Mouse (Mus musculus) forelimb bud, embryonic 11.5 days (tissue): ENCODE results near the gene Nup93.

Experiments
- DNase-seq: peaks from one replicate; pipeline ENCODE4 v3.0.0-alpha.2; 2012; ENCODE audit warnings: low read depth, low spot score

Gene Nup93

DNA sequence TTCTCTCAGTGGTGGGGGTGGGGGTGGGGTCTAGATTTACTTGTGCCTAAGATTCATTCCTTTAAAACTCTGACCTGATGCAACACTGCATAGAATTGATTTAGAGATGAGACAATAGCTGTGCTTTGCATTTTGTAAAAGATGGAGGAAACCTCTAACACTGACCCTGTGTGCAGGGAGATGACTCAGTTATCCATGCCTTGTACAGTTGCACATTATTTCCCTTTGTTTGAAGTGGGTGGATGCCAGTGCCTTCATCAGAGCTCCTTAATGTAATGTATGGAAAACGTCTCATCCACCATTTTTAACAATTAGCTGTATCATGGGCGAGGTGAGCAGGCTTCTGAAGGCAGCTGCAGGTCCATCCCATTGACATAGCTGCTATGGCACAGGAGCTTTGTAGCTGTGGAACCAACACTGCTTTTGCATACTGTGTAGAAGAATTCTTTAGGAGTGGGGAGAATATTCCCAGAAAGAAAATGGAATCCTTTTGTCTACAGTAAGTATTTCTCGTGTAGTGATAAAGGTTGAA lies 54.1 kb downstream of the Nup93 start:
- DNase-seq = no peak

DNA sequence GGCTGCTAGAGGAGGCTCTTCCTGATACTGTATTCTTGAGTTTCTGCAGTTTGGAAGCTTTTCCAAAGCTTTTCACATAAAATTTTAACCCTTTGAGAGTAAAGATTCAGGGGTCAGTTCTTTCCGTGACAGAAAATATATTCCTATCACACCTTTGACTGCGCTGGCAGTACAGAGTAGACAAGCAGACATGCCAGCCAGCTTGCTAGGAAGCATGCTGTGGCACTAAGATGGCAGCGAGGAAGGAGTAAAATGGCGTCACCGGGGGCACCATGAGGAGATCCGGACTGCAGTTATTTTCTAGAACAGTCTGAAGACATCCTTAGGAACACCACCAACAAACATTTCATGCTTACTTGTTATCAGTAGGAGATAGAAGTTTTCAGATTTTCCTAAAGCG lies 55.9 kb downstream of the Nup93 start:
- DNase-seq = no peak

DNA sequence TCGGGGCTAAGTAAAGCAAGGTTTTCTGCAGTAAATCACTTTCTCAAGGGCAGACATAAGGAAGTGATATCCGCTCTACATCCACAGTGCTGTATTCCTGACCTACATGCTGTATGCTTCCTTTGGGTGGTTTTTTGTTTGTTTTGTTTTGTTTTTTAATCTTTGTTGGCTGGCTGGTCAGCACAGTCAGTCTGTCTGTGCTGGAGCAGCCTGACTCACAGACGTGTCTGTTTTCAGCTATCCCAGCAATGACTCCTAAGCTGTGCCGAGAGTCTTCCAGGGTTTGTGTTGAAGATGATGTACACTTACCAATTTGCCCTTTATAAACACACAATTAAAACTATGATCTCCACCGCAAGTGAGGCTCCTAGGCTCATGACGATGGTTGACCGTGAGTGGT lies 56.7 kb downstream of the Nup93 start:
- DNase-seq = no peak

DNA sequence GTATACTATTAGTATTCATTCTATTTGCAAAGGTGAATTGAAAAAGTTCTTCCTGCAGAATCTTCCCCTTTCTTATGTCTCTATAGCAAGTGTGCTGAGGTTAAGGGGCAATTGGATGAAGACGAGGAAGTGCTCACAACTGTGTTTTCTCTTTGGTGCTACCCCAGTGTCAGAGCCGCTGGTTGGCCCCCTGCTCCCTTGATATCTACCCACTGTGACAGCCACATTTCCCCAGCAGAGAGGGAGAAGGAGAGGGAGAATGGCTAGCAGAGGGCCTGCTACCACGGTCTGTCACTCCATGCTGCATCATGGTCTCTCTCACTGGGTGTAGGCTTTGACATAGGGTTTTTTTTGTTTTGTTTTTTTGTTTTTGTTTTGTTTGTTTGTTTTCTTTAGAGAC lies 58.2 kb downstream of the Nup93 start:
- no peak for DNase-seq

DNA sequence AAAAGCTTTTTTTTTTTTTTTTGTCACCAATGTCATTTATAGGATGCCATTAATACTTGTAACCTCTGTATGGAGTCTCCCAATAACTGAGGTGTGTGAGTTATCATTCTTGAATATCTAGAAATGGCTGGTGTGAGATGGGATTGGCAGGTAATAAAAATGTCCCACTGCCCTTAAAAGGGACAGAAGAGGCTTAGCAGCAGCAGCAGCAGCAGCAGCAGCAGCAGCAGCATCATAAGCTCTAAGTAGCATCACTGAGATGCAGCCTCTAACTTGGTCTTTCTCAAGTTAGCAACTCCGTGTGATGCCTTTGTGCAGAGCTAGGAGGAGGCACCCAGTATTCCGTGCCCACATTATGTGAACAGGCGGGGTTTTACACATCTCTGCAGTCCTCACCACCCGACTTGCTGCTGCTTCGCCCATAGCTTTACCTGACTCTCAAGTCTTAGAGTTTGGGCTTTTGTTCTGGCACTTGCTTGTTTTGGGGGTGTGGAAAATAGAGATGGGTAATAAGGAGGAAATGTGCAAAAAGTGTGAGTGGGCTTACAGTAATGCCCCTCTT lies 59.0 kb downstream of the Nup93 start:
- no peak for DNase-seq

DNA sequence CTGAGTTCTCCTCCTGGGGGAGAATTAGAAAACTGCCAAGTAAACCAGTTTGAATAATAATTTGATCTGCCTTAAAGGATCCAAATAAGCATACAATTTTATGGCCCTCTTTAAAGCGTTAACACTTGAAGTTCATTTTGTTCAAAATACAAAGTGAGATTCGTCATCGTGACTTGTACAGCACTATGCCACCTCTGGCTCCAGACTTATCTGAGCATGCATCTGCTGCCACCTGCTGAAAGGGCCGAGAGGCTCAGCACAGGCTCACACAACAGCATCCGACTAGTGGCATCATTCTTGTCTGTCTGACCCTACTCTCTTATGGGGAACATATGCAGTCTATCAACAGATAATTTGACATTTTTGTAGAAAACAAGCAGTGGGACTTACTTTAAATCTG lies 59.7 kb downstream of the Nup93 start:
- DNase-seq = no peak

- no peak for DNase-seq
Measured at GRCm38 (mm10) chr8:94278295-94278694, 63.9 kb downstream of the Nup93 start.

DNA sequence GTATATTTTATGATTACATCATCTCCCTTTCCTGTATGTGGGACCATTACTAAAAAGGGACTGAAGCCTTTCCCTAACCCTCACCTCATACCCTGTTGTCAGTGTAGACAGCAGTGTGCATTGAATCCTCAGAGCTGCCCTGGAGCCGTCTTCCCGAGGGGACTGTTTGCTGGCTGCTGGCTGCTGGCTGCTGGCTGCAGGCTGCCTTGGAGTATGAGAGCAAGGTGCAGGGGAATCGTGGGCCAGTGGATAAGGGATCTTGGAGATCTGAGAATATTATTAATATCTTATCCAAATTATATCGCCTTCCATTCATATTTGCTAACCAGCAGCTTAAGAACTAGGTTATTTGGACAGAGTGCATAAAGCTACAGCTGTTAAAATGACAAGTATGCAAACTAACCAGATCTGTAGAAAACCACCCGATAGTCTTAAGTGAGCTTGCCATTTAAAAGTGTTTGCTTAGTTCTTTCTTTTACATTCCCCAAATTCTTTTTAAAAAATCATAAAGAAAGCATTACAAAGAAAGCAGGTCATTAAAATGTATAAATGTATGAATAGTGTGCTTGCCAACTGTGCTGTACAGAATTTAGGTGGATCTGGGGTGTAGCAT lies 65.7 kb downstream of the Nup93 start:
- DNase-seq = no peak

DNA sequence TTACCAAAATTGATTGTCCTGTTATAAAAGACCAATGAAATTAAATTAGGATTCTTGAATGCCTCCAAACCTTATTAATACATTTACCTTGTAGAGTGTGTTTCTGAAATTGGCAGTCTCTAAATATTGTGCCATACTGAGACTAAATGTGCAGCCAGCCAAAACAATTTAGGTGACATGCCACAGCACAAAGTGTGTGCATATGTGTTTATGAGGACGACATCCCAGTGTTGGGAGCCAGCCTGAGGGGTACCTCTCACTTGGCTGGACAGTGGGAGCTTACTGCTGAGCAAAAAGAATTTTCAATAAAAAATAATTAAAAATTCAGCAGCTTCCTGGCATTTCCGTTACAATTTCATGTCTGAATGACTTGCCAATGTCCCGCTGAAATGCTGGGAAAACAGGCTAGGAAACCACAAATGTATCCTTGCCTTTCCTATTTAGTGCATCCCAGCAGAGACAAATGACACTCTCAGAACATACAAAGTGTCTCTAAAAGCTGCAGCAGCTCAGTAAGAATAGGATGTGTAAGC lies 68.2 kb downstream of the Nup93 start:
- DNase-seq = no peak

DNA sequence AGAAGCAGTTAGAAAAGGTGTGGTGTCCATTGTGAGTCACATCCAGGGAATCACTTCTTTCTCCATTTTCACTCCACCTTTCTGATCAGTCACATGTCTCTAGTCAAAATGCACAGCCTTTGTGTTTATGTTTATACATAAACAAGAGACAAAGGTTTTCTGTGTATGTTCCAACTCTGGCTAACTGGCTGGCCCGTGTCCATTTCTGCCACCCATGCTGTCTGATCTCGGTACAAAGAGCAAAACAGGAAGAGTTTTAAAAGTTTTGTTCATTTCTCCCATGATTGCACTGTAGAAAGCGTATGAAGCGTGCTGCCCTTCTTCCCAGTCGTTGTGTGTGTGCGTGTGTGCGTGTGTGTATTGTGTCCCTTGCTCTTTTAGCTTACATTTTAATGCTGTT lies 69.8 kb downstream of the Nup93 start:
- DNase-seq = no peak

- no peak for DNase-seq
Measured at GRCm38 (mm10) chr8:94290606-94291005, 76.2 kb downstream of the Nup93 start.

GRCm38 (mm10) chr8:94292072-94292471 lies 77.7 kb downstream of the Nup93 start:
- DNase-seq = no peak

DNA sequence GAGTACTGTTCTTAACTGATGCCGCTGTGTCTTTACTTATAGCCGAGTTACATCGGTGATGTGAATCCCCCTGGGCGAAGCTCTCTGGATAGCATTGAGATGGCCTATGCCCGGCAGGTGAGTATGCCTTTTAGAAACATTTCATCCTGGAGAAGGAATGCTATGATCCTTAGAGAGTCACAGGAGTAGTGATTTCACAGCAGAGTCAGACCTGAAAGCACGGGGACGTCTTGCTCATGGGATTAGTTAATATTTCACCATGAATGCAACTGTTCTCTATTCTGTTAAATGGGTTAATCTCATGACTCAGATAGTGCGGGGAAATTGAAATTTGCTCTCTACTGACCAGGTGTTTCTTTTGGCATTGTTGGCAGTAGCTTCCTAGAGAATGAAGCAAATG lies 78.3 kb downstream of the Nup93 start:
- DNase-seq = no peak

DNA sequence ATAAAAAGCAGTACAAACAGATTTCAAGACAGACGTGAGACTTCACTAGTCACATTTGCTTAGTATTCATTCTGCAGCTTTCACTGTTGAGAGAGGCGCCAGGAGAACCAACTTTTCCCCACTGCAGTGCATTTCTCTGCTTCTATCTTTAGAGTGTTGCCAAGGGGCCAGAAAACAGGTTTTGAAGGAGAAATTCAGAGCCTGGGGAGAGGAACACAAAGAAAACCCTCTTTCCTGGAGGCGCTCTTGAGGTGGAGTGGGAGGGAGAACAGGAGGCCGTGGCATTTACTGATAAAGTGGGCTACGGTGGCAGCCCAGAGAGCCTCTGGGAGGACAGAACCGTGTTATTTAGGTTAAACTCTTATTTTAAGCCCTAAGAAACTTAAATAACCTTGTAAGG lies 81.3 kb downstream of the Nup93 start:
- no peak for DNase-seq

- DNase-seq = no peak
Measured at GRCm38 (mm10) chr8:94296312-94296991, 82.1 kb downstream of the Nup93 start.

DNA sequence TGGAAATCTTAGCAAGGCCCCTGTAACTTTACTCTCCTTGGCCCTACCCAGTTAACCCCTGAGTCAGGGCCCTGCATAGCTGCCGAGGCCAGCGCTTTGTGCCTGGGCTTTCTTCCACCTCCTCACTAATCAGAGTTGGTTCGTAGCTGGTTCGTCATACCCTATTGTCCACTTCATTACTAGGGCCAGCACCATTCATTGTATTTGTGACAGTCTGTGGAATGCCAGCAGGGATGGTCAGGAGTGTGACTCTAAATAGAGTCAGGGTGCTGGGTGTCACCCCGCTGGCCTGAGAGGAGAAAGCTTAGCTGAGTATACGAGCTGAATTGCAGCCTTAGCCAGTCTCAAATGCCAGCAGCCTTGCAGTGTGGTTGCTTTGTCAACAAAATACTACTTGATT lies 82.7 kb downstream of the Nup93 start:
- no peak for DNase-seq

GRCm38 (mm10) chr8:94300809-94301208 lies 86.4 kb downstream of the Nup93 start:
- no peak for DNase-seq

- no peak for DNase-seq
Measured at GRCm38 (mm10) chr8:94304412-94304811, 90.0 kb downstream of the Nup93 start.

GRCm38 (mm10) chr8:94306989-94307513 lies 92.7 kb downstream of the Nup93 start:
- no peak for DNase-seq

DNA sequence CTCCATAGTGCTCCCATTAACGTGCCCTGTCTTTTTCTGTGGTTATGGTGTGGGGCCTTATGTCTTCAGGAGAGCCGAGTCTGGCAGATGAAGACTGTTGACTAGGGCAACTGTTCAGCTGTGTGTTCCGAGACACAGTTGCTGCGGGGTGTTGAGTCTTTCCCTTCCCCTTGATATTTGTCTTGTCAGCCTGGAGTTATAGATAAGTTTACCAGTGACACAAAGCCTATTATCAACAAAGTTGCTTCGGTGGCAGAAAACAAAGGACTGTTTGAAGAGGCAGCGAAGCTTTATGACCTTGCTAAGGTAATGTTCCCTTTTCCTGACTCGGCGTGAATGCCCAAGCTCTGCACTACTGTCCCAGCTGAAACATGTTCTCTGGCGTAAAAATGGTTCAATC lies 93.3 kb downstream of the Nup93 start:
- DNase-seq = no peak

DNA sequence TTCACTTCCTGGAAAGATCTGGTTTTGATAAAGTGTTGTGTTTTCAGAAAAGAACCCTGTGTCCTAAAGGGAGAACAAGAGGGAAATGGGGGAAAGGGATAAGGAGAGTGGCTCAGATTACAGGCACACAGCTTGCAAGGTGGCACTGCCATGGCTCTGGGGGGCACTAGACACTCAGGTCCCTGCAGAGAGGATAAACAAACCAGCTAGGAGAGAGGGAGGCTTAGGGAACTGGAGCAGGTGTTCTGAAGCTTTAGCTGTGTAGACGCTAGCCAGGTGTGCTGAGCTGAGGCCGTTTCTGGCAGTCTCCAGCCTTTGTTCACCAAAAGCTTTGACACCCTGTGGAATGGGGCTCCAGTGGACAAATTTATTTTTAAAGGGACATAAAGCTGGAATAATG lies 99.7 kb downstream of the Nup93 start:
- no peak for DNase-seq

DNA sequence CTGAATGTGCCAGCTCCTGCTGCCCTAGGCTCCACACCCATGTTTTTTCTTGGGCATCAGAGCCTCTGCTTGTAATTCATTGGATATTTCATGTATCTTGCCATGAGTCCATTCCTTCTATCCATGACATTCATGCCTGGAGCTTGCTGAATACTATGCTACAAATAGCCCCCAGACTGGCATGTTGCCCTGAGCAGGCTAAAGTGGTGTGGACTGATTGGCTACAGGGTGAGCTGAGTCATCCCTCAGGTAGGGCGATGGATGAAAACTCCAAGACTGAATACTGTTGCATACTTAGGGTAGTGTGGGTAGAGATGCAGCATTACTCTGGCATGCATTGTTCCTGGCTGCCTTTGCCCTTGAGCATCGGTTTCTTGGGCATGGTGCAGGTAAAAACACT lies 102.9 kb downstream of the Nup93 start:
- no peak for DNase-seq

DNA sequence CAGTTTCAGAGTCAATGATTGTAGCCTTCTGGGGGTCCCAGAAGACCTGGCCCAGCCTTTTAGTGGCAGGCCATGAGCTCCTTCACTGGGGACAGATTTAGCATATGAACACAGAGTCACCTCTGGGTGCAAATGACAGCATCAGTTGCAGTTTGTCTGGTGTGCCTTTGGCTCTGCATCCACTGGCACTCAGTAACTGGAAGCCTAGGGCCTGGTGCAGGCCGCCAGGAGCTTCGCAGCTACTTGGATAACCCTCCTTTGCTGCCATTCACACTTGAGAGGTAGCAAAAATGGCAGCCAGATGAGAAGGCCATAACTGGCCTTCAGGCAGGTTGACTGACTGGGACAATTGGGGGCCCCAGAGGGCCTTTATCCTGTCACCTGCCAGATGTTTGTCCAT lies 103.3 kb downstream of the Nup93 start:
- DNase-seq = no peak
